Mouse (Mus musculus): ENCODE data around the gene Dram2. TPM values are rescaled to one million over a fixed set of nuclear protein-coding genes. Genes with fewer than 3 reads are reported as not detected.
"Not testable (repeated sequence)": the region's sequence is repeated elsewhere in the genome, so short reads cannot be mapped to it uniquely, and the experiment has no call there.

The Dram2 gene
- polyA plus RNA-seq, 1 experiment from 2014 or later, result 63.9 TPM

- not testable (repeated sequence) for H3K36me3 ChIP-seq (ENCODE audit: control insufficient read depth, insufficient read depth, low read length); H3K27me3 ChIP-seq (ENCODE audit: control insufficient read depth, insufficient read depth, low read length); H3K4me1 ChIP-seq (ENCODE audit: control insufficient read depth, insufficient read depth, low read length); H3K9me3 ChIP-seq (ENCODE audit: control insufficient read depth, low read length); H3K4me3 ChIP-seq (ENCODE audit: low read depth, low read length); H3K27ac ChIP-seq (ENCODE audit: low read depth, low read length); H3K9ac ChIP-seq (replicated peaks; ENCODE audit: low read depth, low read length); ATAC-seq (ENCODE audit: low read depth); H3K4me2 ChIP-seq (ENCODE audit: low read depth, low read length)
- 86% methylated on average over 4 of the region's 4 CpGs for WGBS
Measured at GRCm38 (mm10) chr3:106593631-106594030, 46.0 kb downstream of the Dram2 start.

DNA sequence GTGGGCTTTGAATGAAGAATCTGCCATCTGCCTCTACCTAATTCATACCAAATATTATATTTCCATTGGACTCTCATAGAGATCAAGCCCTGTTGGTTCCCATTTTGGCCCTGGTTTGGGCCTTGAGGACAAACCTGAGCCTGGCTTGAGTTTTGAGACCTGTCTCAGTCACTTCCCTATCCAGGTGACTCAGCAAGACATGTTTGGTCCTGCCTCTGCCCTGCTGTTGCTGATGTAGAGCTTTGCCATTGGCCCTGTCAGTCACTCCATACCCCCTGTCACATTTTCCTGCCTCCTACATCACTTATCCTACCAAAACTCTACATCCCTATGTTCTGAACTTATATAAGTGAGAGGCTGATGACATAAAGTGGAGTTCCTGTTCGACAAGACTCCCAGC is 70.5 kb downstream of the Dram2 start:
- no peak for ATAC-seq (ENCODE audit: low read depth)
- H3K36me3 ChIP-seq (ENCODE audit: control insufficient read depth, insufficient read depth, low read length), result no peaks in the 10 kb centered on the region
- no peaks in the 10 kb centered on the region for H3K27me3 ChIP-seq (ENCODE audit: control insufficient read depth, insufficient read depth, low read length)
- H3K4me2 ChIP-seq (ENCODE audit: low read depth, low read length), result no peak overlapping the region
- H3K27ac ChIP-seq (ENCODE audit: low read depth, low read length), result no peak overlapping the region
- no peaks in the 10 kb centered on the region for H3K4me1 ChIP-seq (ENCODE audit: control insufficient read depth, insufficient read depth, low read length)
- WGBS, result 77% methylated on average over 1 of the region's 1 CpGs
- no peak overlapping the region for H3K4me3 ChIP-seq (ENCODE audit: low read depth, low read length)
- H3K9ac ChIP-seq (replicated peaks; ENCODE audit: low read depth, low read length), result no peak overlapping the region
- no peaks in the 10 kb centered on the region for H3K9me3 ChIP-seq (ENCODE audit: control insufficient read depth, low read length)

Other genes starting within 250 kb of the Dram2 start
- gene Chil6, start 141.6 kb upstream of the Dram2 start, polyA plus RNA-seq (2014; fragmentation: Nextera tagmentation; extraction: Ambion mirVana), result not detected in 2 replicates
- gene Dennd2d, start 65.4 kb upstream of the Dram2 start, polyA plus RNA-seq (2014; fragmentation: Nextera tagmentation; extraction: Ambion mirVana), result 0.17 and 0.42 TPM in 2 replicates
- 43.4 and 45.6 TPM in 2 replicates for gene Cept1, start within 50 bp of the Dram2 start, polyA plus RNA-seq (2014; fragmentation: Nextera tagmentation; extraction: Ambion mirVana)
- 19.5 and 20.7 TPM in 2 replicates for gene Lrif1, start 137.2 kb downstream of the Dram2 start, polyA plus RNA-seq (2014; fragmentation: Nextera tagmentation; extraction: Ambion mirVana)
- 2.3 and 6.3 TPM in 2 replicates for gene Cd53, start 242.4 kb downstream of the Dram2 start, polyA plus RNA-seq (2014; fragmentation: Nextera tagmentation; extraction: Ambion mirVana)